In genomic region chr3:155878401-155878800, GRCm38 (mm10) we compare ENCODE assay signal across 24 mouse cellular contexts.
"Had no signal": no experiment of that assay in that cellular context is flagged by ENCODE, and none has a peak within 500 bp of the region (broad histone marks: within the 10 kb centered on the region; RNA-seq: fewer than 3 reads in every experiment).

No protein-coding gene starts in this region.

- H3K9ac ChIP-seq: kidney, embryonic 15.5 days; limb, embryonic 13.5 days; liver, embryonic 12.5 days; liver, embryonic 15.5 days; lung, embryonic 15.5 days; midbrain, embryonic 13.5 days; neural tube, embryonic 13.5 days; stomach, embryonic 15.5 days had no signal

- H3K27me3 ChIP-seq: kidney, embryonic 15.5 days; limb, embryonic 13.5 days; liver, embryonic 12.5 days; liver, embryonic 15.5 days; lung, embryonic 15.5 days; megakaryocyte, embryonic 14.5 days; midbrain, embryonic 13.5 days; neural tube, embryonic 13.5 days; stomach, embryonic 15.5 days had no signal

- H3K4me2 ChIP-seq: kidney, embryonic 15.5 days; limb, embryonic 13.5 days; liver, embryonic 12.5 days; liver, embryonic 15.5 days; lung, embryonic 15.5 days; midbrain, embryonic 13.5 days; neural tube, embryonic 13.5 days; stomach, embryonic 15.5 days had no signal

- ATAC-seq: liver, embryonic 12.5 days; midbrain, embryonic 13.5 days; midbrain, embryonic 16.5 days had no signal

- H3K9me3 ChIP-seq: limb, embryonic 10.5 days; liver, embryonic 12.5 days; liver, embryonic 15.5 days; lung, embryonic 15.5 days; midbrain, embryonic 13.5 days; neural tube, embryonic 13.5 days; stomach, embryonic 15.5 days had no signal

- H3K4me1 ChIP-seq: kidney, embryonic 15.5 days; limb, embryonic 10.5 days; liver, embryonic 12.5 days; liver, embryonic 15.5 days; lung, embryonic 15.5 days; megakaryocyte, embryonic 14.5 days; midbrain, embryonic 10.5 days; midbrain, embryonic 13.5 days; neural tube, embryonic 13.5 days; stomach, embryonic 15.5 days had no signal

- H3K4me3 ChIP-seq: kidney, embryonic 15.5 days; limb, embryonic 10.5 days; limb, embryonic 13.5 days; liver, embryonic 12.5 days; liver, embryonic 15.5 days; lung, embryonic 15.5 days; megakaryocyte, embryonic 14.5 days; midbrain, embryonic 10.5 days; midbrain, embryonic 13.5 days; myocyte; neural tube, embryonic 13.5 days; stomach, embryonic 15.5 days had no signal

- DNase-seq: kidney, adult 8-10 months; kidney, postnatal 10 days; kidney, postnatal 36 days; liver; lung, adult 18-20 months; lung, postnatal 10 days; lung, postnatal 36 days; retina, postnatal 1 day; right cerebral cortex, postnatal 25 days; spleen, adult 18-20 months; thymus, postnatal 25 days had no signal

- H3K27ac ChIP-seq: kidney, embryonic 15.5 days; limb, embryonic 10.5 days; limb, embryonic 13.5 days; liver, embryonic 12.5 days; liver, embryonic 15.5 days; lung, embryonic 15.5 days; midbrain, embryonic 10.5 days; midbrain, embryonic 13.5 days; neural tube, embryonic 13.5 days; stomach, embryonic 15.5 days had no signal

- H3K36me3 ChIP-seq: kidney, embryonic 15.5 days; limb, embryonic 10.5 days; limb, embryonic 13.5 days; liver, embryonic 12.5 days; liver, embryonic 15.5 days; lung, embryonic 15.5 days; midbrain, embryonic 10.5 days; midbrain, embryonic 13.5 days; neural tube, embryonic 13.5 days; stomach, embryonic 15.5 days had no signal
